Mouse (Mus musculus) liver, adult 2 months (tissue): ENCODE results near the gene Fbxo36. TPM values are rescaled to one million over a fixed set of nuclear protein-coding genes. Genes with fewer than 3 reads are reported as not detected.

ENCODE experiments used
- DNase-seq: peaks from one replicate; pipeline ENCODE4 v3.0.0-alpha.2; 2011; ENCODE audit warnings: low read depth, low spot score; ENCODE audit errors: extremely low read depth
- H3K27ac ChIP-seq: fragments of 200-500 bp; replicated peaks from 2 replicates; pipeline ENCODE4 v1.5.1; 2012; ENCODE audit warnings: low read depth, mild to moderate bottlenecking, control low read depth, inconsistent platforms, low read length; ENCODE audit not compliant: insufficient read depth
- H3K27me3 ChIP-seq: fragments of 200-500 bp; 2 replicates; pipeline ENCODE4 v1.6.1; 2012; ENCODE audit warnings: mild to moderate bottlenecking, moderate library complexity, low read length, inconsistent platforms; ENCODE audit not compliant: control insufficient read depth, insufficient read depth
- H3K36me3 ChIP-seq: fragments of 200-500 bp; 2 replicates; pipeline ENCODE4 v1.6.1; 2012; ENCODE audit warnings: low read length, inconsistent platforms; ENCODE audit not compliant: control insufficient read depth, insufficient read depth
- H3K4me1 ChIP-seq: fragments of 200-500 bp; 2 replicates; pipeline ENCODE4 v1.6.1; 2011; ENCODE audit warnings: low read length; ENCODE audit not compliant: control insufficient read depth, insufficient read depth
- H3K4me3 ChIP-seq: fragments of 200-500 bp; 2 replicates; pipeline ENCODE4 v1.5.1; 2011; ENCODE audit warnings: low read depth, mild to moderate bottlenecking, control low read depth, low read length, moderate library complexity; ENCODE audit not compliant: insufficient read depth
- H3K79me2 ChIP-seq: fragments of 200-500 bp; 2 replicates; pipeline ENCODE4 v1.6.1; 2012; ENCODE audit warnings: inconsistent platforms, mild to moderate bottlenecking, low read length, moderate library complexity; ENCODE audit not compliant: control insufficient read depth, insufficient read depth
- H3K9ac ChIP-seq: fragments of 200-500 bp; 2 replicates; pipeline ENCODE4 v1.6.1; 2012; ENCODE audit warnings: low read depth, mild to moderate bottlenecking, control low read depth, inconsistent platforms, low read length
- CTCF ChIP-seq: fragments of 200-500 bp; IDR thresholded peaks from 2 replicates; pipeline ENCODE4 v1.5.1; 2011; ENCODE audit warnings: low read depth, low read length, control low read depth
- POLR2A ChIP-seq: fragments of 200-500 bp; IDR thresholded peaks from 2 replicates; pipeline ENCODE4 v1.6.1; 2011; ENCODE audit warnings: low read length, control low read depth; ENCODE audit not compliant: insufficient read depth; ENCODE audit errors: extremely low read depth
- WGBS: fragments of 180-500 bp; shearing (Covaris S2); methylation state at CpG from one replicate; pipeline ENCODE4 v1.1.7; 2018; 5-methylcytosine and 5-hydroxymethylcytosine counted together
- polyA plus RNA-seq: library from polyadenylated mRNA; depleted of rRNA; stranded (reverse); fragments of >200 nt; gene quantifications from 2 replicates; pipeline ENCODE4 v1.2.3, GENCODE M21; 2012
- total RNA-seq: library from RNA; depleted of rRNA; stranded (reverse); fragments of >200 nt; gene quantifications from 2 replicates; pipeline ENCODE4 v1.2.3, GENCODE M21; 2014

The Fbxo36 gene
- total and polyA plus RNA-seq, 2 experiments, result 5.6 to 6.8 TPM

DNA sequence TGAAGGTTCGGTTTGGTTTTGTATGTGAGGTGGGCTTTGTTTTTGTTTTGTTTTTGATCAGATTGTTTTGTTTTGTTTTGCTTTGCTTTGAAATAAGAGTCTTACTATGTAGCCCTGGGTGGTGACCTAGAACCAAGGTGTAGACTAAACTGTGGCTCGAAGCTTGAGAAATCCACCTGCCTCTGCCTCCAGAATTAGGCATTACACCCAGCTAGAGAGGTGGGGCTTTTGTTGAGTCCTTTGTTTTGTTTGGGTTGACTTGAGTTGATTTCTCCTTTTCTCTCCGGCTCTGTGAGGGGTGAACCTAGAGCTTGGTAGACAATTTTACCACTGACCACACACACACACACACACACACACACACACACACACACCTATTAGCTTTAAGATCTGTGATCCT, 1.4 kb downstream of the Fbxo36 start:
- no peak for DNase-seq
- Histone ChIP-seq H3K36me3 (no peaks in the 10 kb centered on the region), H3K27me3 (no peaks in the 10 kb centered on the region), H3K4me3 (no peak overlapping the region), H3K4me1 (no peaks in the 10 kb centered on the region), H3K79me2 (peaks cover 10% of the 10 kb centered on the region), H3K27ac (no peak overlapping the region), H3K9ac (no peak overlapping the region)
- no peak for TF ChIP-seq POLR2A
- TF ChIP-seq CTCF, result no peak
- WGBS, result 56% methylated on average over 3 of the region's 3 CpGs

DNA sequence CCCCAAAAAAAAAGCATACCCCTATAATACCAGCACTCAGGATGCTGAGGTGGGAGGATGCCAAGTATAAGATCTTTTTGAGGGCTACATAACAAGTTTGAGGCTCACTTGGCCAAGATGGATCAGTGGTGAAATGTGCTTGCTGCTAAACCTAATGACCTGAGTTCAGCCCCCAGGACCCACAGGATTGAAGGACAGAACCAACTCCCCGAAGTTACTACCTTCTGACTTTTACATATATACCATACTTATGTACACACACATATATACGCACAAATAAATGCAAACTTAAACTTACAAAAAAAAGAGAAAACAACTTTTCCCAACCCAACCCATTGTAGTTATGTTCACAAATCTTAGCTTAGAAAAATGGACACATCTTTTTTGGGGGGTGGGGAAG, 3.7 kb downstream of the Fbxo36 start:
- no peak overlapping the region for H3K9ac ChIP-seq
- H3K27ac ChIP-seq, result no peak overlapping the region
- H3K4me1 ChIP-seq, result no peaks in the 10 kb centered on the region
- no peak for TF ChIP-seq CTCF
- no peak for TF ChIP-seq POLR2A
- H3K36me3 ChIP-seq, result no peaks in the 10 kb centered on the region
- H3K27me3 ChIP-seq, result no peaks in the 10 kb centered on the region
- 96% methylated on average over 2 of the region's 2 CpGs for WGBS
- no peak overlapping the region for H3K4me3 ChIP-seq
- peaks cover 7% of the 10 kb centered on the region for H3K79me2 ChIP-seq
- no peak for DNase-seq

DNA sequence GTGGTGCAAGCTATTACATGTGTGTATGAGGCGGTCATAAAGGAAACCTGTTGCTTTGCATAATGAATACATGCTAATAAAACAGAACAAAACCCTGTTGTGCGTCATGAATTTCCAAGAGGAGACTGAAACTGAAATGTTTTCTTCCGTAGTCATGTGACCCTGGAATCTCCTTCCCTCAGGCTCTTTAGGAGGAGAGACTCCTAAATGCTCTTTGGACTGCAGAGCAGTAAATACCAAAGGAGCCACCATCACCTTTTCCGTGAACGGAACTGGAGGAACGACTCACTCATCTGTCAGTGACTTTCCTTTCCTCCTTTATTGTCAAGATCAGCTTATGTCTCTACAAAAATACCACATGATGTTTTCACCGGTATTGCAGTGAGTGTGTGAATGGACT, 8.1 kb downstream of the Fbxo36 start:
- 94% methylated on average over 7 of the region's 7 CpGs for WGBS
- H3K4me1 ChIP-seq, result peaks cover 7% of the 10 kb centered on the region
- no peaks in the 10 kb centered on the region for H3K79me2 ChIP-seq
- DNase-seq, result no peak
- TF ChIP-seq POLR2A (no peak), CTCF (no peak)
- H3K4me3 ChIP-seq, result no peak overlapping the region
- H3K27me3 ChIP-seq, result no peaks in the 10 kb centered on the region
- no peaks in the 10 kb centered on the region for H3K36me3 ChIP-seq
- H3K27ac ChIP-seq, result no peak overlapping the region
- no peak overlapping the region for H3K9ac ChIP-seq

DNA sequence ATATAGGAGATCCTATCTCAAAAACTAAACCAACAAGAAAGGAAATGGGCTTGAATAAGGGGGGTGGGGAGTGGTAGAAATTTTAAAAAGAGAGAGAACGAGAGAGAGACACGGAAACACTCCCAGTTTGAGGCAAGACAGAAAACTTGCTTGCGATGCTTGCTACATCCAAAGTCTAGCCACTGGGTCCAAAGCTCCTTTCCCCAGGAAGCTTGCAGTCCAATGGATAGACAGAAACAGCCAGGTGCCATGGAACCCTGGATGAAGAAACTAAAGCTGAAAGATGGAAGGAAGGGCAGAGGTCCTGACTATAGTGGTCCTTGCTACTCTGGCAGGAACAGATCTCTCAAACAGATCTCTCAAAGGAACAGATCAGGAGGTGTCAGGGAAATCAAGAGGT, 8.7 kb downstream of the Fbxo36 start:
- 94% methylated on average over 3 of the region's 3 CpGs for WGBS
- Histone ChIP-seq H3K79me2 (no peaks in the 10 kb centered on the region), H3K36me3 (no peaks in the 10 kb centered on the region), H3K4me1 (peaks cover 7% of the 10 kb centered on the region), H3K9ac (no peak overlapping the region), H3K27me3 (no peaks in the 10 kb centered on the region), H3K27ac (no peak overlapping the region), H3K4me3 (no peak overlapping the region)
- DNase-seq, result no peak
- TF ChIP-seq POLR2A, result no peak
- no peak for TF ChIP-seq CTCF

DNA sequence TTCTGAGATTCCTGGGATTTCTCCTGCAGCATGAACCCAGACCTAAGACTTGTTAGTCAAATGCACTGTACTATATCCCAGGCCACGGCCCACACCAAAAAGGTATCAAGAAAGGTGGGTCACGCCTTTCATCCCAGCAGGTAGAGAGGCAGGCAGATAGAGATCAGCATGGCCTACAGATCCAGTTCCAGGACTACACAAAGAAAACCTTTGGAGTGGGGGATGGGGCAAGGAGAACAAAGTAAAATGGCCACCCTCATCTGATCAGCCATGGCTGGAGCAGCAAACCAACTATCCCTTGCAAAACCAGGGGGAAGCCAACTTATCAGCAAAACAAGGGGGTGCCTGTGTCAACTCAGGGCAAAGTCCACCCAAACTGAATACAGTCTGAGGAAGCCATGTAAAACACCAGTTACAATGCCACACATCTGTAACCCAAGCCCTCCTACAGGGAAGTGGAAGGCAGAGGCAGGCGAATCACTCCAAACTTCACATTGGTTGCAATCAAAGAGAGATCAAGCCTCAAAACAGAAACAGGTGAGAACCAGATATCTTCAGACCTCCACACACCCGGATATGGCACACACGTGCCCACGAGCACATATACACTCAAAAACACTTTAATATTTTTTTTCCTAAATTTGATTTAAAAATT, 9.3 kb downstream of the Fbxo36 start:
- H3K27ac ChIP-seq, result no peak overlapping the region
- H3K36me3 ChIP-seq, result no peaks in the 10 kb centered on the region
- peaks cover 7% of the 10 kb centered on the region for H3K4me1 ChIP-seq
- H3K79me2 ChIP-seq, result no peaks in the 10 kb centered on the region
- H3K9ac ChIP-seq, result no peak overlapping the region
- TF ChIP-seq POLR2A (no peak), CTCF (no peak)
- H3K4me3 ChIP-seq, result no peak overlapping the region
- H3K27me3 ChIP-seq, result no peaks in the 10 kb centered on the region
- WGBS, result 99% methylated on average over 6 of the region's 6 CpGs
- DNase-seq, result no peak

DNA sequence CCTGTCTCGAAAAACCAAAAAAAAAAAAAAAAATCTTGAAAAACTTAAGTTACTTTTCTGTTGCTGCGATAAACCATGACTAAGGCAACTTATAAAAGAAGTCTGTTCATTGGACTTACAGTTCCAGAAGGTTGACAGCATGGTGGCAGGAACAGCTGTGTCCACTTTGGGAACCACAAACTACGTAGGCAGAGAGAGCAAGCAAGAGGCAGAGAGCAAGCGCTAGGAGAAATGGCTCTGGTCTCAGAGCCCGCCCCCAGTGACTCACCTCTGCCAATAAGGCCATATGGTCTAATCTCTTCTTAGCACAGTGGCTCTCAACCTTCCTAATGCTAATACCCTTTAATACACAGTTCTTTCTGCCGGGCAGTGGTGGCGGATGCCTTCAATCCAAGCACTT, 10.2 kb downstream of the Fbxo36 start:
- H3K9ac ChIP-seq, result no peak overlapping the region
- no peaks in the 10 kb centered on the region for H3K36me3 ChIP-seq
- TF ChIP-seq CTCF (no peak), POLR2A (no peak)
- H3K27ac ChIP-seq, result no peak overlapping the region
- H3K4me3 ChIP-seq, result no peak overlapping the region
- H3K79me2 ChIP-seq, result no peaks in the 10 kb centered on the region
- DNase-seq, result no peak
- peaks cover 7% of the 10 kb centered on the region for H3K4me1 ChIP-seq
- no peaks in the 10 kb centered on the region for H3K27me3 ChIP-seq
- 98% methylated on average over 7 of the region's 7 CpGs for WGBS
